Mouse (Mus musculus) CH12.LX (cell line): Measurements from ENCODE around the gene Sp8.

ENCODE experiments used
- CTCF ChIP-seq, 2 experiments: IDR thresholded peaks in 1 of 2; conservative IDR thresholded peaks in 1 of 2; 2 replicates each; pipeline ENCODE4 v1.5.1; 2011 to 2012; ENCODE audit warnings: low read depth in 2 of 2, low read length in 2 of 2, improper control_type of control experiment in 1 of 2, inconsistent platforms in 1 of 2, mild to moderate bottlenecking in 1 of 2, moderate library complexity in 1 of 2
- ELF1 ChIP-seq: IDR thresholded peaks from 2 replicates; pipeline ENCODE4 v1.6.1; 2014; ENCODE audit warnings: low read depth, mild to moderate bottlenecking, inconsistent platforms, low read length, improper control_type of control experiment
- EP300 ChIP-seq: IDR thresholded peaks from 2 replicates; pipeline ENCODE4 v1.6.1; 2011; ENCODE audit warnings: low read length, improper control_type of control experiment
- IRF4 ChIP-seq: IDR thresholded peaks from 2 replicates; pipeline ENCODE4 v1.6.1; 2014; ENCODE audit warnings: low read depth, mild to moderate bottlenecking, inconsistent platforms, low read length, improper control_type of control experiment
- KAT2A ChIP-seq: IDR thresholded peaks from 2 replicates; pipeline ENCODE4 v1.6.1; 2012; ENCODE audit warnings: low read length, improper control_type of control experiment, inconsistent platforms; ENCODE audit not compliant: insufficient replicate concordance
- MAZ ChIP-seq: IDR thresholded peaks from 2 replicates; pipeline ENCODE4 v1.6.1; 2012; ENCODE audit warnings: low read depth, mild to moderate bottlenecking, inconsistent platforms, low read length, improper control_type of control experiment, moderate library complexity
- POLR2A ChIP-seq: IDR thresholded peaks from 2 replicates; pipeline ENCODE4 v1.6.1; 2011; ENCODE audit warnings: low read depth, mild to moderate bottlenecking, improper control_type of control experiment, low read length
- POLR2AphosphoS2 ChIP-seq: IDR thresholded peaks from 2 replicates; pipeline ENCODE4 v1.6.1; 2011; ENCODE audit warnings: low read depth, low read length, improper control_type of control experiment
- RCOR1 ChIP-seq: conservative IDR thresholded peaks from 2 replicates; pipeline ENCODE4 v1.6.1; 2012; ENCODE audit warnings: low read depth, mild to moderate bottlenecking, inconsistent platforms, low read length, improper control_type of control experiment
- TCF12 ChIP-seq: IDR thresholded peaks from 2 replicates; pipeline ENCODE4 v1.6.1; 2014; ENCODE audit warnings: low read depth, mild to moderate bottlenecking, inconsistent platforms, low read length, improper control_type of control experiment
- USF1 ChIP-seq: IDR thresholded peaks from 2 replicates; pipeline ENCODE4 v1.6.1; 2014; ENCODE audit warnings: low read depth, mild to moderate bottlenecking, inconsistent platforms, low read length, improper control_type of control experiment
- ZC3H11A ChIP-seq: IDR thresholded peaks from 2 replicates; pipeline ENCODE4 v1.6.1; 2012; ENCODE audit warnings: low read depth, mild to moderate bottlenecking, inconsistent platforms, low read length, improper control_type of control experiment
- ZMIZ1 ChIP-seq: IDR thresholded peaks from 2 replicates; pipeline ENCODE4 v1.6.1; 2012; ENCODE audit warnings: low read depth, mild to moderate bottlenecking, inconsistent platforms, low read length, improper control_type of control experiment
- ZNF384 ChIP-seq: IDR thresholded peaks from 2 replicates; pipeline ENCODE4 v1.6.1; 2012; ENCODE audit warnings: low read depth, low read length, improper control_type of control experiment, inconsistent platforms

GRCm38 (mm10) chr12:118836411-118837341 is 9.5 kb upstream of the Sp8 start:
- no peak for TF ChIP-seq POLR2A
- TF ChIP-seq CTCF (conservative IDR thresholded peaks at IDR 0.05 in 1 of 2, IDR thresholded peaks at IDR 0.05 in 1 of 2; ENCODE audit: low read depth in 2 of 2, low read length in 2 of 2): no peak
- TF ChIP-seq TCF12: no peak
- no peak for TF ChIP-seq ZMIZ1
- no peak for TF ChIP-seq KAT2A
- no peak for TF ChIP-seq ZC3H11A
- TF ChIP-seq POLR2AphosphoS2: no peak
- TF ChIP-seq EP300: no peak
- TF ChIP-seq USF1: no peak
- no peak for TF ChIP-seq ZNF384
- TF ChIP-seq RCOR1: no peak
- TF ChIP-seq IRF4: no peak
- TF ChIP-seq MAZ: no peak
- TF ChIP-seq ELF1: no peak
